Mouse (Mus musculus) forebrain, embryonic 12.5 days (tissue): ENCODE results near the gene Eif1ax. TPM values are rescaled to one million over a fixed set of nuclear protein-coding genes. Genes with fewer than 3 reads are reported as not detected.

Source experiments
- polyA plus RNA-seq: library from polyadenylated mRNA; unstranded; fragments of >200 nt; fragmentation: Nextera tagmentation; extraction: Ambion mirVana; gene quantifications from 2 replicates; pipeline ENCODE4 v1.2.1, GENCODE M21; 2016

Eif1ax gene
- polyA plus RNA-seq, 1 experiment from 2014 or later = 170 TPM

Other genes with a start within 250 kb of the Eif1ax start
- 4.3 and 4.5 TPM in 2 replicates for gene Rps6ka3, start 161.9 kb upstream of the Eif1ax start, polyA plus RNA-seq
- gene Map7d2, start 42.4 kb downstream of the Eif1ax start, polyA plus RNA-seq = 14.3 and 15.7 TPM in 2 replicates
- gene Bclaf3, start 154.5 kb downstream of the Eif1ax start, polyA plus RNA-seq = 32.6 and 35.3 TPM in 2 replicates